Mouse (Mus musculus): ENCODE measurements around the gene Fahd1. TPM values are rescaled to one million over a fixed set of nuclear protein-coding genes. Genes with fewer than 3 reads are reported as not detected.

Gene Fahd1
- total RNA-seq, 1 experiment from 2014 or later, result 34.6 TPM

DNA sequence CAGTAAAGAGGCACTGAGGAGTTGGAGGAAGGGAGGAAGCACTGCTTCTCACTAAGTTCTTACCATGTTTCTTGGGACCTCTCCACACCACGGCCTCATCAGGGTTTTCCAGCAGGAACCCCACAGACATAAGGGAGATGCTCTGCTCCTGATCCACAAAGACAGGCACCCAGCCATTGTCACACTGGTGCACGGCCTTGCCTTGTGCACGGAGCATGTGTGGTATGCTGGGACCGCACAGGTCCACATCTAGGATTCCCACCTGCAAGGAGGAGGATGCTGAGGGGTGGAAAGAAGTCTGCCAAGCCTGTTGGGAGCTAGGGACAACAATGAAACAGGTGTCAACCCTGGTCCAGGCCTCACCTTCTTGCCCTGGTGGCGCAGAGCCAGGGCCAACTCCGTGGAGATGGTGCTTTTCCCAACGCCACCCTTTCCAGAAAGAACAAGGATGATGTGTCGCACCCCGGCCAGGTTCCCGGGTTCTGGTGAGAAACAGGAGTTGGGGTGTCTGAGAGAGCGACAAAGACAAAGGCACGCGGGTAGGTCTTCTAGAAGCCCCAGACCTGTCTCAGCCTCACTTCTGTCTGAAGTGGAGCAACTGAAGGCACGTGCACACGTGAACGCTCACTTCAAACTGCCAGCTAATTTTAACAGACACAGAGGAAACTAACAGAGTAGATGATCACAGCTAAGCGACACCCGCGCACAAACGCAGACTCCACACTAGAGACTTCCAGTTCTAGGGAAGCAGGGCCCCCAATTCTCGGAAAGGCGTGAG lies 35.4 kb upstream of the Fahd1 start:
- DNase-seq, result no peak

GRCm38 (mm10) chr17:24884391-24884790 lies 34.2 kb upstream of the Fahd1 start:
- DNase-seq, result no peak

DNA sequence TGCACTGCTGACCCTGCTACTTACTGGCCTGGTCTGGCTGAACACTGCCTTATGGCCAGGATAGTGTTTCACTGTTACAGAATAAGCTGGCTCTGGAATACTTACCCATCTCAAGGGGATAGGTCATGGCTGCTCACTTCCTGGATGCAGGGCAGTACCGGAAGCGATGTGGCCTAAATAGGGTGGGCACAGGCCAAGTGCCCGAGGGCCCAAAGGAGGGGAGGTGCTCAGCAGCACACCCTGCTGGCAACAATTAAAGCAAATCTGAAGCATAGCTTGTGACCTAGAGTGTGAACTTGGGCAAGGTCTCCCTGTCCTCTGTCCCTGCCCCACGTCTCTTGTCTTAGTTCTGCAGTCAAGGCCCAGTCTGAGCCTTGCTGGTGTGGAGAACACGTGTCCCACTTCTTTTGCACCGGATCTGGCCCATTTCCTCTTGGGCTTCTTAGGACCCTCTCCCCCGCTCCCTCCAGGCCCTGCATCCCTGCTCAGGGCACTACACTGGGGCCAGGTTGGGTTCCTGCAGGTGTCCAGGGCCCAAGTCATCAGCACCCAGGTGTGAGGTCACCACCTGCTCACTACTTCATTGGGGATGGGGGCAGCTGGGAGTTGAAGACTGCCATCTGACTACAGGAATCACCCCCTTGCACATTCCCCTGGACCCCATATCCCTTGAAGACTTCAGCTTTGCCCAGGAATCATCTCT lies 31.7 kb upstream of the Fahd1 start:
- DNase-seq, result no peak

- DNase-seq, result no peak
Measured at GRCm38 (mm10) chr17:24878531-24878930, 28.4 kb upstream of the Fahd1 start.

- no peak for DNase-seq
Measured at GRCm38 (mm10) chr17:24878117-24878397, 27.9 kb upstream of the Fahd1 start.

- DNase-seq, result no peak
Measured at GRCm38 (mm10) chr17:24877336-24878116, 27.4 kb upstream of the Fahd1 start.

DNA sequence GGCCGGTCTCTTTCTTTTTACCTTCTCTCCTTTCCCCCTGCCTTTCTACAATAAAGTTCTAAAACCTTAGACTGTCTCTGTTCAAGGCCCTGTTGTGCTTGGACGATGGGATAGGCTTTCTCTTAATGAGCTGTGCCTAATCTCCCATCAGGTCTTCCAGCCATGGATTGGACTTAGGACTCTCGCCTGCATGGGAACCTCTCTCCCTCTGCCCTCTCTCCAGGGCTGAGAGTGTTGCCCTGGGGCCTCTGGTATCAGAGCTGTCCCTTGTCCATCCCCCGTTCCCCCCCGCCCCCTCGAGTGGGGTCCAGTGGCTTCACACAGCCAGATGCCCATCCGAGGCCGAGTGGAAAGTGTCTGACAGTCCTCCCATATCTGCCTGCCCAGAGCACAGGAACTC lies 24.8 kb upstream of the Fahd1 start:
- DNase-seq, result no peak

GRCm38 (mm10) chr17:24874405-24874745 lies 24.2 kb upstream of the Fahd1 start:
- no peak for DNase-seq

GRCm38 (mm10) chr17:24873695-24874404 lies 23.7 kb upstream of the Fahd1 start:
- DNase-seq, result no peak

GRCm38 (mm10) chr17:24867914-24868313 lies 17.8 kb upstream of the Fahd1 start:
- DNase-seq, result no peak

DNA sequence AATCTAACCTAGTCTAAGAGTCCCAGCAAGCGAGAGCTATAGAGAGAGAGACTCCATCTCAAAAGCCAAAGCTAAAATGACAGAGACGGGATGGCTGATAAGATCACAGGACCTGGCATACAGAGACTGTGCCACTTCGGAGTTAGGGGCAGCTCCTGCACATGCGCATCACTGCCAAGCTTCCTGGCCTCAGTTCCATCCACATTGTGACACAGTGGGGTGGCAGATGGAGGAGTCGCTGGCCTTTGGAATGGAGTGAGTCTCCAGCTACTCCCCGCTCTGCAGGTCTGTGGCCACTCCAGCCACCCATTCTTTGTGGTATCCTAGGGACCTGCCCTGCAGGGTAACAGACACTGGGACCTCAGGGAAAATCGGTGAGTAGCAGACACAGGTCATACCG lies 15.6 kb upstream of the Fahd1 start, which contains the start of gene Igfals:
TSS of gene Igfals (plus strand) at position 222 of the 400 bp plus-strand sequence.
- no peak for DNase-seq

GRCm38 (mm10) chr17:24861785-24862184 lies 11.6 kb upstream of the Fahd1 start:
- no peak for DNase-seq

GRCm38 (mm10) chr17:24860076-24860475 lies 9.9 kb upstream of the Fahd1 start:
- no peak for DNase-seq

DNA sequence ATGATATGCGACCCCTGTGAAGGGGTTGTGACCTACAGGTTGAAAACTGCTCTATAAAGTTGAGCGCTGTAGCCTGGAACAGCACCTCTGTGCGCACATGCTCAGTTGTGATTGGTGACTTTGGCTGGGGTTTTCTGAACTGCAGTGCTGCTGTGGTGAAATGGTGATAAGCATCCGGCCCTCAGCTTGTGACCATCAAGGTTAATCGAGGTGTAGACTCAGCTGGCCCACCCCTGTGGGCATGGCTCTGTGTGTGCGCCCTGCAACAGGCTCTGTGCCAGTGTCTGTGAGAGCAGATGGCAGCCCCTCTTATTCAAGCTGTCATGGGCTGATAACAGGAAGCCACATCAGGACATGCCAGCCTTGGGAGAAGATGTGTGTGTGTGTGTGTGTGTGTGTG lies 8.8 kb upstream of the Fahd1 start:
- no peak for DNase-seq

GRCm38 (mm10) chr17:24857831-24858470 lies 7.8 kb upstream of the Fahd1 start:
- DNase-seq, result no peak

GRCm38 (mm10) chr17:24856589-24856988 lies 6.4 kb upstream of the Fahd1 start:
- DNase-seq, result no peak

DNA sequence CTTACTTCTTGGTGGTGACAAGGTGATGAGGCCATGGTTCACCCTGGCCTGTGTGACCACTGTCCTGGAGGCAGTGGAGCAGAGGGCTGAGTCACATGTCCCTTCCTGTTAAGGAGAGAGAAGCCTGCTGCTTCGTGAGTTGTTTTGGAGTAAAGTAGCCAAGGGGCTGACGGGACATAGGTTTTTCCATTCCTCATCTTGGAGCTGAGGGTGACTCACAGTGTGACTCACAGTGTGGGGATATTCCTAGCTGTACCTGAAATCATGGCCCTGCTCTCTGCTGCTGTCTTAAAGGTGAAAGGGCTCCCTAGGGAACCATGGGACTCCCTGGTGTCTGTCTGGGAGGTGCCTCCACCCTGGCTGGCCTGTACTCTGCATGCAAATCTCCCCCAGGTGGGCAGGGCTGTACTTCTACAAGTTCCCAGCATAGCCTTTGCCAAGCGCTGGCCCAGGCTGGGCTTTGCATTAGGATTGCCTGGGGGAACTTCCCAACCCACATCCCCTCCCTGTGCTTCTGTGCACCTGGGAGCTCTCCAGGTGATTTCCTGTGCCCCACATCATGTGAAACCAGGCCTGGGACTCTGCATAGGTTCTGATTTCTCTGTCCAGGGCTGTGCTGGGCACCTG lies 5.8 kb upstream of the Fahd1 start:
- DNase-seq, result no peak

DNA sequence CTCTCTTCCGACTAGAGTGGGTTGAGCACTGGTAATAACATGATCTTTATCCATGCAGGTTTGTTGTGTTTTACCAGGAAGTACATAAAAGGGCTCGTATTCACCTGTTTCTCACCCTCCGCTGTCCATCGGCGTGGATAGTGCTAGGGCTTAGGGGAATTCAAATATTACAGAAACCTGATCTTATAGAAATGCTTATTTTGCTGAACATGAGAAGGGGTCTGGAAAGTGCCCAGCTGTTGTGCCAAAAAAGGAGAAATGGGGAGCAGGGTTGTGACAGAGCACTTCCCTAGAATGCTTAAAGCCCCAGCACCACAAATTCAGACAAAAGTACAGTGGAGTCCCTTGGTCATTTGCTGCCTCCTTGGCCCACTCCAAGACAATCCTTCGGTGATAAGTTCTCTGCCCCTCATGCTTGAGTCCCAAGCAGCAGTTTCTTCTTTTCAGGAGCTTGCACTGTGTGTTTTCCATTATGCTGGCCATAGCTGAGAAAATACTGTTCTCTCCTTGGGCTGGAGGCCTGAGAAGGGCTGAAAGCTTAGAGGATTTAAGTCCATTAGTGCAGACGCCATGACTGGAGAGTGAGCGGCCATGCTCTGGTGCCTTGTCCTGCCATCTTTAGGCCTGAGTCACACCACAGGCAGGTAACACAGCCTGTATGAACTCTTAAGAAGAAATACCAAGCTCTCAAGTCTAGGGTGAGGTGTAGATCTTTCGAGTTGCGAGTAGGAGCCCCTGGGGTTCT lies 1.4 kb upstream of the Fahd1 start:
- DNase-seq, result no peak

DNA sequence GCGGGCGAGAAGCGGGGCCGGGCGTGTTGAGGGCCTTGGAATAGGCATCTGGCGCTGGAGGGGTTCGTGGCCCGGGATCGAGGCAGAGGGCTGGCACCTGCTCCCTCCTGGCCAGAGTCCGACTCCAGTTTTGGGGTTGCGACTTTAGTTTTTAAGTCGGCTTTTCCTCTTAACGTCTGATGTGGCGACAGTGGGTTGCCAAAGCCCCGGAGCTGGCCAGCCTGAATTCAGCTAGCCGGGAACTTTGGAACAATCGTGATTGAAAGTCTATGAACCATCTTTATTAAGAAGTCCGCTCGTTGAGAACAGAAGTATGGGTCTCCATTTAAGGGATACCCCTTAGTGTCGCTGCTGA lies 586 bp upstream of the Fahd1 start:
- no peak for DNase-seq

- no peak for DNase-seq
Measured at GRCm38 (mm10) chr17:24849733-24850064, 465 bp downstream of the Fahd1 start.

DNA sequence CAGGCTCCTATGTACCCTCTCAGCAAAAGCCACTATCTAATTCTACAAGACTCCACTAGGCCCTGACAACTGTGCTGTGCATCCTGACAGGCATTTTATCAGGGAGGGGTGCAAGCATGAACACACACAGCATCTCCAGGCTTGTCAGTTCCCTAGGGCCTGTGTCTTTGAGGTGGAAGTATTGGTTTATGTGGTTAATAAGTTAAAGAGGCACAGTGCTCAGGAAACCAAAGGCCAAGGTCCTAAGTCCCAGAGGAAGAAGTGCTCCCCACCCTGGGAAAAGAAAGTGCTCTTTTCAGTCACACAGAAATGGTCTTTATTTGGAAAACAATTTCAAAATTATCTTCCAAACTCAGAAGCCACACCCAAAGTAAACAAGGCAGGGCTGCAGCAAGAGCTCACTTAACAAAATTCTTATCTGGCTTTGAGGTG lies 1.5 kb downstream of the Fahd1 start:
- no peak for DNase-seq

Measured in adrenal gland, postnatal 25 days (tissue).